Mouse (Mus musculus): ENCODE results near the gene Mgst2. TPM values are rescaled to one million over a fixed set of nuclear protein-coding genes. Genes with fewer than 3 reads are reported as not detected.

The Mgst2 gene
- polyA plus RNA-seq, 1 experiment: not detected

- Histone ChIP-seq H3K4me1 (ENCODE audit: control insufficient read depth, insufficient read depth, low read length) (peaks cover 11% of the 10 kb centered on the region), H3K4me3 (ENCODE audit: insufficient read depth, low read depth, low read length) (no peak overlapping the region), H3K27ac (ENCODE audit: insufficient read depth, low read depth, low read length) (no peak overlapping the region)
- WGBS: 87% methylated on average over 8 of the region's 8 CpGs
- TF ChIP-seq CTCF (IDR thresholded peaks at IDR 0.05; ENCODE audit: insufficient read depth, low read depth, low read length) (no peak), POLR2A (IDR thresholded peaks at IDR 0.05; ENCODE audit: insufficient read depth, low read depth, low read length) (no peak)
Observed at GRCm38 (mm10) chr3:51649426-51649825, 10.7 kb upstream of the Mgst2 start.

GRCm38 (mm10) chr3:51649986-51650385 is 10.2 kb upstream of the Mgst2 start:
- peaks cover 11% of the 10 kb centered on the region for H3K4me1 ChIP-seq (ENCODE audit: control insufficient read depth, insufficient read depth, low read length)
- TF ChIP-seq POLR2A (IDR thresholded peaks at IDR 0.05; ENCODE audit: insufficient read depth, low read depth, low read length) (no peak), CTCF (IDR thresholded peaks at IDR 0.05; ENCODE audit: insufficient read depth, low read depth, low read length) (no peak)
- 88% methylated on average over 8 of the region's 8 CpGs for WGBS

GRCm38 (mm10) chr3:51651149-51651548 is 9.0 kb upstream of the Mgst2 start:
- 64% methylated on average over 2 of the region's 2 CpGs for WGBS

More at GRCm38 (mm10) chr3:51649986-51650385, 10.2 kb upstream of the Mgst2 start:
- H3K27ac ChIP-seq (ENCODE audit: insufficient read depth, low read depth, low read length): no peak overlapping the region
- H3K4me3 ChIP-seq (ENCODE audit: insufficient read depth, low read depth, low read length): no peak overlapping the region

GRCm38 (mm10) chr3:51652292-51652691 is 7.9 kb upstream of the Mgst2 start:
- Histone ChIP-seq H3K4me3 (ENCODE audit: insufficient read depth, low read depth, low read length) (no peak overlapping the region), H3K4me1 (ENCODE audit: control insufficient read depth, insufficient read depth, low read length) (peaks cover 11% of the 10 kb centered on the region), H3K27ac (ENCODE audit: insufficient read depth, low read depth, low read length) (no peak overlapping the region)
- TF ChIP-seq POLR2A (IDR thresholded peaks at IDR 0.05; ENCODE audit: insufficient read depth, low read depth, low read length): no peak
- TF ChIP-seq CTCF (IDR thresholded peaks at IDR 0.05; ENCODE audit: insufficient read depth, low read depth, low read length): peak; percentile 46; the same call in 1 of the 2 replicates
- WGBS: 7% methylated on average over 9 of the region's 9 CpGs

More at GRCm38 (mm10) chr3:51651149-51651548, 9.0 kb upstream of the Mgst2 start:
- H3K4me1 ChIP-seq (ENCODE audit: control insufficient read depth, insufficient read depth, low read length): peaks cover 11% of the 10 kb centered on the region
- H3K4me3 ChIP-seq (ENCODE audit: insufficient read depth, low read depth, low read length): no peak overlapping the region
- no peak for TF ChIP-seq CTCF (IDR thresholded peaks at IDR 0.05; ENCODE audit: insufficient read depth, low read depth, low read length)
- no peak for TF ChIP-seq POLR2A (IDR thresholded peaks at IDR 0.05; ENCODE audit: insufficient read depth, low read depth, low read length)
- H3K27ac ChIP-seq (ENCODE audit: insufficient read depth, low read depth, low read length): no peak overlapping the region

- no peak overlapping the region for H3K27ac ChIP-seq (ENCODE audit: insufficient read depth, low read depth, low read length)
- no peak for TF ChIP-seq CTCF (IDR thresholded peaks at IDR 0.05; ENCODE audit: insufficient read depth, low read depth, low read length)
- TF ChIP-seq POLR2A (IDR thresholded peaks at IDR 0.05; ENCODE audit: insufficient read depth, low read depth, low read length): no peak
- no peak overlapping the region for H3K4me3 ChIP-seq (ENCODE audit: insufficient read depth, low read depth, low read length)
- H3K4me1 ChIP-seq (ENCODE audit: control insufficient read depth, insufficient read depth, low read length): peaks cover 11% of the 10 kb centered on the region
- 13% methylated on average over 9 of the region's 9 CpGs for WGBS
Observed at GRCm38 (mm10) chr3:51652701-51653100, 7.5 kb upstream of the Mgst2 start.

- H3K4me1 ChIP-seq (ENCODE audit: control insufficient read depth, insufficient read depth, low read length): peaks cover 4% of the 10 kb centered on the region; the same call in 1 of the 2 replicates
- TF ChIP-seq CTCF (IDR thresholded peaks at IDR 0.05; ENCODE audit: insufficient read depth, low read depth, low read length) (no peak), POLR2A (IDR thresholded peaks at IDR 0.05; ENCODE audit: insufficient read depth, low read depth, low read length) (no peak)
- H3K27ac ChIP-seq (ENCODE audit: insufficient read depth, low read depth, low read length): no peak overlapping the region
- H3K4me3 ChIP-seq (ENCODE audit: insufficient read depth, low read depth, low read length): no peak overlapping the region
- WGBS: 81% methylated on average over 6 of the region's 6 CpGs
Observed at GRCm38 (mm10) chr3:51654303-51655055, 5.7 kb upstream of the Mgst2 start.

- Histone ChIP-seq H3K4me1 (ENCODE audit: control insufficient read depth, insufficient read depth, low read length) (peaks cover 3% of the 10 kb centered on the region; the same call in 1 of the 2 replicates), H3K4me3 (ENCODE audit: insufficient read depth, low read depth, low read length) (no peak overlapping the region), H3K27ac (ENCODE audit: insufficient read depth, low read depth, low read length) (no peak overlapping the region)
- TF ChIP-seq CTCF (IDR thresholded peaks at IDR 0.05; ENCODE audit: insufficient read depth, low read depth, low read length) (no peak), POLR2A (IDR thresholded peaks at IDR 0.05; ENCODE audit: insufficient read depth, low read depth, low read length) (no peak)
- 91% methylated on average over 5 of the region's 5 CpGs for WGBS
Observed at GRCm38 (mm10) chr3:51659415-51659814, 745 bp upstream of the Mgst2 start.

- no peak for TF ChIP-seq CTCF (IDR thresholded peaks at IDR 0.05; ENCODE audit: insufficient read depth, low read depth, low read length)
- no peak for TF ChIP-seq POLR2A (IDR thresholded peaks at IDR 0.05; ENCODE audit: insufficient read depth, low read depth, low read length)
- Histone ChIP-seq H3K4me1 (ENCODE audit: control insufficient read depth, insufficient read depth, low read length) (peaks cover 3% of the 10 kb centered on the region; the same call in 1 of the 2 replicates), H3K27ac (ENCODE audit: insufficient read depth, low read depth, low read length) (no peak overlapping the region), H3K4me3 (ENCODE audit: insufficient read depth, low read depth, low read length) (no peak overlapping the region)
- 92% methylated on average over 3 of the region's 3 CpGs for WGBS
Observed at GRCm38 (mm10) chr3:51660821-51661276, 689 bp downstream of the Mgst2 start.

- WGBS: 83% methylated on average over 5 of the region's 5 CpGs
- Histone ChIP-seq H3K27ac (ENCODE audit: insufficient read depth, low read depth, low read length) (no peak overlapping the region), H3K4me3 (ENCODE audit: insufficient read depth, low read depth, low read length) (no peak overlapping the region), H3K4me1 (ENCODE audit: control insufficient read depth, insufficient read depth, low read length) (peaks cover 3% of the 10 kb centered on the region; the same call in 1 of the 2 replicates)
- TF ChIP-seq POLR2A (IDR thresholded peaks at IDR 0.05; ENCODE audit: insufficient read depth, low read depth, low read length) (no peak), CTCF (IDR thresholded peaks at IDR 0.05; ENCODE audit: insufficient read depth, low read depth, low read length) (no peak)
Observed at GRCm38 (mm10) chr3:51661376-51661775, 1.2 kb downstream of the Mgst2 start.
